Mouse (Mus musculus) forebrain, embryonic 14.5 days (tissue): Measurements from ENCODE around the gene Gm20388. TPM values are rescaled to one million over a fixed set of nuclear protein-coding genes. Genes with fewer than 3 reads are reported as not detected.

Experiments used
- ATAC-seq: fragments of 200-750 bp; cut with Nextera tagmentation; 2 replicates; pipeline ENCODE4 v1.8.0; 2017; ENCODE audit warnings: mild to moderate bottlenecking, moderate library complexity
- DNase-seq: peaks from one replicate; pipeline ENCODE4 v3.0.0-alpha.2; 2015; ENCODE audit warnings: low spot score
- H3K27ac ChIP-seq: fragments of 300-500 bp; sonication (generic); 2 replicates; pipeline ENCODE4 v1.5.1; 2014; ENCODE audit warnings: low read depth, mild to moderate bottlenecking, control low read depth, low read length, moderate library complexity
- H3K27me3 ChIP-seq: fragments of 300-500 bp; sonication (generic); replicated peaks from 2 replicates; pipeline ENCODE4 v1.6.1; 2014; ENCODE audit warnings: low read length, control low read depth, mixed read lengths; ENCODE audit not compliant: control insufficient read depth, insufficient read depth
- H3K36me3 ChIP-seq: fragments of 300-500 bp; sonication (generic); 2 replicates; pipeline ENCODE4 v1.6.1; 2014; ENCODE audit warnings: low read length, control low read depth; ENCODE audit not compliant: control insufficient read depth, insufficient read depth
- H3K4me1 ChIP-seq: fragments of 300-500 bp; sonication (generic); 2 replicates; pipeline ENCODE4 v1.6.1; 2014; ENCODE audit warnings: antibody characterized with exemption, low read length, control low read depth; ENCODE audit not compliant: control insufficient read depth, insufficient read depth
- H3K4me2 ChIP-seq: fragments of 300-500 bp; sonication (generic); 2 replicates; pipeline ENCODE4 v1.6.1; 2014; ENCODE audit warnings: mild to moderate bottlenecking, control low read depth, low read length
- H3K4me3 ChIP-seq: fragments of 300-500 bp; sonication (generic); 2 replicates; pipeline ENCODE4 v1.5.1; 2014; ENCODE audit warnings: low read depth, low read length, control low read depth
- H3K9ac ChIP-seq: fragments of 300-500 bp; sonication (generic); 2 replicates; pipeline ENCODE4 v1.6.1; 2014; ENCODE audit warnings: mild to moderate bottlenecking, low read length, control low read depth, moderate library complexity
- H3K9me3 ChIP-seq: fragments of 300-500 bp; sonication (generic); replicated peaks from 2 replicates; pipeline ENCODE4 v1.6.1; 2016; ENCODE audit warnings: low read length, control low read depth, mixed read lengths; ENCODE audit not compliant: control insufficient read depth
- WGBS: fragments of 180-500 bp; shearing (Covaris S2); extraction: QIAGEN DNeasy Blood & Tissue Kit; methylation state at CpG from one replicate; pipeline ENCODE4 v1.1.7; 2014; 5-methylcytosine and 5-hydroxymethylcytosine counted together
- polyA plus RNA-seq: library from polyadenylated mRNA; unstranded; fragments of >200 nt; fragmentation: Nextera tagmentation; extraction: Ambion mirVana; gene quantifications from 2 replicates; pipeline ENCODE4 v1.2.1, GENCODE M21; 2014

Gene Gm20388
- polyA plus RNA-seq, 1 experiment from 2014 or later = 7.4 TPM

- WGBS = 60% methylated on average over 18 of the region's 18 CpGs
- no peak overlapping the region for H3K4me3 ChIP-seq
- H3K9ac ChIP-seq = 0 out of 2 replicates have a peak overlapping the region, but pooled peaks have one; percentile 17
- 0 out of 2 replicates have a peak, but pooled peaks cover 7% of the 10 kb centered on the region for H3K36me3 ChIP-seq
- ATAC-seq (no peak), DNase-seq (no peak)
- H3K9me3 ChIP-seq = no peaks in the 10 kb centered on the region
- no peaks in the 10 kb centered on the region for H3K27me3 ChIP-seq
- H3K4me1 ChIP-seq = peaks cover 27% of the 10 kb centered on the region
- H3K27ac ChIP-seq = peak overlapping the region; percentile 95
- 0 out of 2 replicates have a peak overlapping the region, but pooled peaks have one; percentile 39 for H3K4me2 ChIP-seq
Measured at GRCm38 (mm10) chr8:121899180-121900044, 1988.8 kb downstream of the Gm20388 start.

- Histone ChIP-seq H3K4me3 (no peak overlapping the region), H3K4me1 (peaks cover 41% of the 10 kb centered on the region), H3K36me3 (no peaks in the 10 kb centered on the region), H3K27ac (no peak overlapping the region), H3K9ac (0 out of 2 replicates have a peak overlapping the region, but pooled peaks have one; percentile 25), H3K9me3 (no peaks in the 10 kb centered on the region), H3K4me2 (0 out of 2 replicates have a peak overlapping the region, but pooled peaks have one; percentile 6), H3K27me3 (no peaks in the 10 kb centered on the region)
- 71% methylated on average over 8 of the region's 8 CpGs for whole genome bisulfite sequencing
- ATAC-seq = no peak
- DNase-seq = no peak
Measured at GRCm38 (mm10) chr8:121901498-121902236, 1991.0 kb downstream of the Gm20388 start.

DNA sequence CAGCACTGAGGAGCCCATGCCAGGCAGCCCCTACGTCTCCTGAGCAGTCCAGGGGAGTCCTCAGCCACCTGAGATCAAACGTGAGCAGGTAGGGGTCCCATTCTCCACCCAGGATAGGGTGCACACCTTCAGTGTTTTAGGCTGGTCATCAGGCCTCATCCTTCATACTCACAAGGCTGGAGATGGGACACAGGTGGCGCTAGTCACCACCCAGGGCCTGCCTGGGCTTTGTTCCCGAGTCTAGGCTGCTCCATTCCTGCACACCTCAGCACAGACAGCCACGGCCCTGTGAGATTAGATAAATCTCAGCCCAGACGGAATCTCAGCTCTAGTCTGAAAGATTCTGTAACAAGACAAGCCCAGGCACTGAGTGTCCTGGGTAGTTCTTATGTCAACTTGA lies 1993.3 kb downstream of the Gm20388 start:
- H3K9me3 ChIP-seq = no peaks in the 10 kb centered on the region
- no peak for DNase-seq
- no peak overlapping the region for H3K4me3 ChIP-seq
- H3K27me3 ChIP-seq = no peaks in the 10 kb centered on the region; the same call in 1 of the 2 replicates
- WGBS = 66% methylated on average over 6 of the region's 6 CpGs
- no peaks in the 10 kb centered on the region for H3K36me3 ChIP-seq
- H3K9ac ChIP-seq = 0 out of 2 replicates have a peak overlapping the region, but pooled peaks have one; percentile 26
- no peak overlapping the region for H3K4me2 ChIP-seq
- ATAC-seq = no peak
- H3K27ac ChIP-seq = no peak overlapping the region
- H3K4me1 ChIP-seq = peaks cover 23% of the 10 kb centered on the region

DNA sequence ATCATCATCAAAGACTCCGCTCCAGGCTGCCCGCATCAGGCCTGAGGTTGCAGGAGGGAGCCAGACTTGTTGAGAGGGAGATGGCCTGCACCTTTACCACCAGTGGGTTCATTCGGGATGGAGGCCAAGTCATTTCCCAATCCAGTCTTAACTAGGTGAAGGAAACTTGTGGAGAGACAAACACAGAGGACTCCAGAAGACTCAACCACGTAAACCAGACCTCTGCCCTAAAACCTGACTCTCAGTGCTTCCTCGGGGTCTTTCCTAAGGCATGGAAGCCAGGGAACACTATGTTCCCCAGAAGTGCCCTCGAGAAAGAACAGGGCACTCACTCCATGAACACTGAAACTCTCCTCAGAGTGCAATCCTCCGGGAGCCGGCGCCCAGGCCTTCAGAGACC lies 1994.4 kb downstream of the Gm20388 start:
- no peak for ATAC-seq
- peak overlapping the region; percentile 37 for H3K9ac ChIP-seq
- 86% methylated on average over 9 of the region's 9 CpGs for WGBS

GRCm38 (mm10) chr8:121905420-121905819 lies 1994.8 kb downstream of the Gm20388 start:
- H3K27ac ChIP-seq = no peak overlapping the region
- ATAC-seq (no peak), DNase-seq (no peak)
- peak overlapping the region; percentile 75; the same call in 1 of the 2 replicates for H3K4me3 ChIP-seq
- H3K4me2 ChIP-seq = peak overlapping the region; percentile 95
- H3K36me3 ChIP-seq = no peaks in the 10 kb centered on the region
- no peaks in the 10 kb centered on the region for H3K9me3 ChIP-seq
- H3K4me1 ChIP-seq = peaks cover 18% of the 10 kb centered on the region
- peak overlapping the region; percentile 74 for H3K9ac ChIP-seq
- 56% methylated on average over 1 of the region's 1 CpGs for WGBS
- no peaks in the 10 kb centered on the region; the same call in 1 of the 2 replicates for H3K27me3 ChIP-seq

More for the DNA sequence above, 1994.4 kb downstream of the Gm20388 start:
- H3K4me1 ChIP-seq = peaks cover 18% of the 10 kb centered on the region
- H3K36me3 ChIP-seq = no peaks in the 10 kb centered on the region
- H3K27me3 ChIP-seq = no peaks in the 10 kb centered on the region; the same call in 1 of the 2 replicates
- no peak for DNase-seq
- no peak overlapping the region for H3K27ac ChIP-seq
- H3K4me2 ChIP-seq = no peak overlapping the region
- 0 out of 2 replicates have a peak overlapping the region, but pooled peaks have one; percentile 75 for H3K4me3 ChIP-seq
- H3K9me3 ChIP-seq = no peaks in the 10 kb centered on the region

- Histone ChIP-seq H3K4me2 (peak overlapping the region; percentile 95), H3K9me3 (no peaks in the 10 kb centered on the region), H3K27ac (no peak overlapping the region), H3K4me1 (peaks cover 18% of the 10 kb centered on the region), H3K36me3 (no peaks in the 10 kb centered on the region), H3K27me3 (no peaks in the 10 kb centered on the region; the same call in 1 of the 2 replicates), H3K9ac (peak overlapping the region; percentile 74), H3K4me3 (peak overlapping the region; percentile 75)
- no peak for DNase-seq
- no peak for ATAC-seq
- 32% methylated on average over 5 of the region's 5 CpGs for WGBS
Measured at GRCm38 (mm10) chr8:121905864-121906263, 1995.2 kb downstream of the Gm20388 start.

- no peaks in the 10 kb centered on the region for H3K36me3 ChIP-seq
- peaks cover 18% of the 10 kb centered on the region for H3K4me1 ChIP-seq
- no peaks in the 10 kb centered on the region for H3K9me3 ChIP-seq
- DNase-seq (peak; percentile 65), ATAC-seq (peak; percentile 59)
- H3K4me3 ChIP-seq = peak overlapping the region; percentile 75
- WGBS = under 1% methylated on average over 72 of the region's 72 CpGs
- H3K27me3 ChIP-seq = no peaks in the 10 kb centered on the region; the same call in 1 of the 2 replicates
- H3K9ac ChIP-seq = peak overlapping the region; percentile 74
- peak overlapping the region; percentile 95 for H3K4me2 ChIP-seq
- H3K27ac ChIP-seq = peak overlapping the region; percentile 36; the same call in 1 of the 2 replicates
Measured at GRCm38 (mm10) chr8:121906542-121907512, 1996.2 kb downstream of the Gm20388 start.
